Mouse (Mus musculus) erythroblast, adult 5-6 weeks (primary cell): ENCODE measurements around the gene Crybb2. TPM values are rescaled to one million over a fixed set of nuclear protein-coding genes. Genes with fewer than 3 reads are reported as not detected.

ENCODE experiments used
- ATAC-seq: replicated peaks from 2 replicates; pipeline ENCODE4 v1.8.0; 2016; ENCODE audit warnings: moderate number of reproducible peaks, mild to moderate bottlenecking, moderate TSS enrichment, inconsistent platforms; ENCODE audit not compliant: poor library complexity, low FRiP score, severe bottlenecking
- total RNA-seq, 2 experiments: library from RNA; stranded (forward) in 1 of 2; stranded (reverse) in 1 of 2; fragments of 150-400 nt in 1 of 2; fragments of 200-764, 138-1000 nt in 1 of 2; gene quantifications; 2 replicates each; pipeline versions ENCODE4 v1.2.3 to v1.2.4; 2015 to 2017; ENCODE audit warnings: low replicate concordance in 2 of 2

Gene Crybb2
- total RNA-seq, 2 experiments from 2014 or later: not detected

GRCm38 (mm10) chr5:113040776-113041175 lies 29.1 kb downstream of the Crybb2 start:
- no peak for ATAC-seq

GRCm38 (mm10) chr5:113038601-113039000 lies 31.3 kb downstream of the Crybb2 start:
- ATAC-seq: no peak

- ATAC-seq: no peak
Observed at GRCm38 (mm10) chr5:113035094-113036047, 34.5 kb downstream of the Crybb2 start.

GRCm38 (mm10) chr5:113031201-113031754 lies 38.6 kb downstream of the Crybb2 start:
- ATAC-seq: no peak

GRCm38 (mm10) chr5:113030082-113030481 lies 39.8 kb downstream of the Crybb2 start:
- ATAC-seq: no peak

- ATAC-seq: no peak
Observed at GRCm38 (mm10) chr5:113026706-113027105, 43.2 kb downstream of the Crybb2 start.

- no peak for ATAC-seq
Observed at GRCm38 (mm10) chr5:113024154-113024764, 45.7 kb downstream of the Crybb2 start.

GRCm38 (mm10) chr5:113018190-113018589 lies 51.7 kb downstream of the Crybb2 start:
- ATAC-seq: no peak

GRCm38 (mm10) chr5:113017004-113017403 lies 52.9 kb downstream of the Crybb2 start:
- ATAC-seq: no peak

- no peak for ATAC-seq
Observed at GRCm38 (mm10) chr5:113015236-113016061, 54.5 kb downstream of the Crybb2 start, which contains the start of gene Grk3. TSS of gene Grk3 (minus strand) at chr5:113015791.

GRCm38 (mm10) chr5:113014808-113015235 lies 55.1 kb downstream of the Crybb2 start:
- no peak for ATAC-seq

GRCm38 (mm10) chr5:113014111-113014807 lies 55.7 kb downstream of the Crybb2 start:
- ATAC-seq: no peak

- ATAC-seq: no peak
Observed at GRCm38 (mm10) chr5:113011926-113012325, 58.0 kb downstream of the Crybb2 start.

GRCm38 (mm10) chr5:113009183-113009820 lies 60.6 kb downstream of the Crybb2 start:
- no peak for ATAC-seq

- ATAC-seq: no peak
Observed at GRCm38 (mm10) chr5:113008496-113008895, 61.4 kb downstream of the Crybb2 start.
